Comparison of ENCODE assay signal across 8 mouse cellular contexts in the genomic region with DNA sequence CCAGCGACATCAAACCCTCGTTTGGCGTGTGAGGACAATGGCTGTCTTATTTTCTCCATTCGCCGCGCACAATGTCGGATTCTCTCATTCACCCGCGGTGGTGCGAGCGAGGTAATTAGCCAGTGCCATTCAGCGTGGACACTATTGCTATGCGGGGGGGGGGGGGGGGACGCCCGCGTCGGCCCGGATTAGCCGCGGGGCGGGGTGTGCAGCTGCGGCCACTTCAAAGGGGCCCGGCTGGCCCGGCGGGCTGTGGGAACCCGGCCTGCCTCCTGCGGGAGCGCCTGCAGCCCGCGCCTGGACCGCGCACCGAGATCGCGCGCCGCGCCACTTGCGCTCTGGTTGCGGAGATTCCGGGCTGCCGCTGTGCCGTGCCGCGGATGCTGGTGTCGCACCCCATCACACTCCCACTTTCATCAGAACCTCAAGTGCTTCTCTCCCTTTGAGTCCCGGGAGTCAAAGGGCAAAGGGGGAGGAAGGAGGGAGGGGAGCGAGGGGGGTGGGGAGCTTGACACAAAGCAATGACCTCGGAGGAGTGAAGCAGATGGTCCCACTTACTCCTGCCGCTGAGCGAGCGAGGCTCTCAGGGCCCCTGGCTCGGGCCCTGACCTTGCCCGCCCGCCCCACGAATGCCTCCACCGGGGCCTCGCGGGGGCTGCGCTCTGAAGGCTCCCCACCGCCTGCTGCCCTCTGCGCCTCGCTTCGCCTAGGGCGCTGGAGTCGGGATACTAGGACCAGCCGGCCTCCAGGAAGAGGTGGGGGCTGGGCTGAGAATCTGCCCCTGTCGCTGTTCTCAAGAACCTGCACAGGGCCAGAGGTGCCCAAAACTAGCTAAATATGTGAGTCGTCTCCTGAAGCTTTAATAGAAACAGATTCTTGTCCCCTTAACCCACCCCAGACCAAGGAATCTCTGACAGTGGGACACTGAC. TPM values are rescaled to one million over a fixed set of nuclear protein-coding genes. Genes with fewer than 3 reads are reported as not detected.
DNase-seq lines count a peak whose midpoint lies in the region; ATAC-seq and TF ChIP-seq lines count a peak whose summit lies in the region.

No protein-coding gene starts in this region.

- H3K27me3 ChIP-seq in kidney, adult 2 months (replicated peaks; ENCODE audit: control insufficient read depth, insufficient read depth, low read length): no peaks in the 10 kb centered on the region
- H3K27me3 ChIP-seq in forebrain, embryonic 10.5 days (ENCODE audit: poor library complexity, severe bottlenecking): peaks cover 18% of the 10 kb centered on the region

- H3K4me3 ChIP-seq in kidney, adult 2 months (ENCODE audit: insufficient read depth, low read depth, low read length): peak overlapping the region; percentile 2; the same call in 1 of the 2 replicates
- H3K4me3 ChIP-seq in forebrain, embryonic 10.5 days: peak overlapping the region; percentile 50
- peak overlapping the region; percentile 49 for H3K4me3 ChIP-seq in olfactory bulb, adult 2 months (ENCODE audit: insufficient read depth, low read depth, low read length)

- intact Hi-C loops in left cerebral cortex, postnatal 4 days (cut with DNase I): no loop called here

- no peak for DNase-seq in kidney, adult 2 months
- no peak for DNase-seq in kidney, adult 11 months
- DNase-seq in adrenal gland, postnatal 14 days: peak; percentile 57
- DNase-seq in forebrain, embryonic 10.5 days (ENCODE audit: extremely low spot score, low spot score): peak; percentile 91
- DNase-seq in left cerebral cortex, postnatal 4 days: peak; percentile 52
- no peak for DNase-seq in spleen, postnatal 36 days (ENCODE audit: low spot score in 2 of 2)

- ATAC-seq in megakaryocyte-erythroid progenitor cell, adult 5-6 weeks (replicated peaks; ENCODE audit: low FRiP score, low TSS enrichment, poor library complexity, severe bottlenecking): no peak

- no peak overlapping the region for H3K27ac ChIP-seq in kidney, adult 2 months (ENCODE audit: insufficient read depth, low read depth, low read length)
- peak overlapping the region; percentile 97 for H3K27ac ChIP-seq in forebrain, embryonic 10.5 days
- H3K27ac ChIP-seq in olfactory bulb, adult 2 months (ENCODE audit: insufficient read depth, low read depth, low read length): no peak overlapping the region; the same call in 1 of the 2 replicates

- no peaks in the 10 kb centered on the region for H3K36me3 ChIP-seq in kidney, adult 2 months (ENCODE audit: control insufficient read depth, insufficient read depth, low read length)
- peaks cover 60% of the 10 kb centered on the region for H3K36me3 ChIP-seq in forebrain, embryonic 10.5 days (replicated peaks)

- H3K9me3 ChIP-seq in forebrain, embryonic 10.5 days: no peaks in the 10 kb centered on the region; the same call in 1 of the 2 replicates

- TF ChIP-seq CTCF in kidney, adult 2 months (conservative IDR thresholded peaks at IDR 0.05; ENCODE audit: insufficient read depth, insufficient read length, low read depth, low read length): no peak
- no peak for TF ChIP-seq CTCF in olfactory bulb, adult 2 months (IDR thresholded peaks at IDR 0.05; ENCODE audit: insufficient read depth, low read depth, low read length)

- H3K4me1 ChIP-seq in kidney, adult 2 months (ENCODE audit: control insufficient read depth, insufficient read depth, low read length): no peaks in the 10 kb centered on the region
- H3K4me1 ChIP-seq in forebrain, embryonic 10.5 days: peaks cover 99% of the 10 kb centered on the region
- peaks cover 9% of the 10 kb centered on the region for H3K4me1 ChIP-seq in olfactory bulb, adult 2 months (ENCODE audit: control insufficient read depth, insufficient read depth, low read length)

- no peak for TF ChIP-seq POLR2A in kidney, adult 2 months (IDR thresholded peaks at IDR 0.05; ENCODE audit: low read depth, low read length)
- TF ChIP-seq POLR2A in olfactory bulb, adult 2 months (IDR thresholded peaks at IDR 0.05; ENCODE audit: insufficient read depth, low read depth, low read length): no peak

- WGBS in kidney, adult 2 months: 9% methylated on average over 68 of the region's 69 CpGs
- under 1% methylated on average over 65 of the region's 69 CpGs for WGBS in forebrain, embryonic 10.5 days
- WGBS in olfactory bulb, adult 2 months: 3% methylated on average over 67 of the region's 69 CpGs

RNA-seq across cellular contexts. Expression of a gene that starts 22.0 kb away (rescaled TPM):
- 0.72 and 0.94 TPM in 2 replicates for polyA plus RNA-seq in kidney, adult 2 months (2012; rRNA removed)
- 1.2 and 1.4 TPM in 2 replicates for total RNA-seq in adrenal gland, postnatal 14 days (2021)
- 208 and 246 TPM in 2 replicates for polyA plus RNA-seq in forebrain, embryonic 10.5 days (2016; fragmentation: Nextera tagmentation; extraction: Ambion mirVana)
- 1 to 10 TPM; 5.1 to 6.0 TPM for total RNA-seq in left cerebral cortex, postnatal 4 days (2021)
- polyA plus RNA-seq in olfactory bulb, adult 2 months (2012; ENCODE audit: insufficient read depth, insufficient read length, low replicate concordance, missing spikeins): not detected in 2 replicates
- total RNA-seq in megakaryocyte-erythroid progenitor cell, adult 5-6 weeks (2014; fragmentation: Nextera tagmentation): not detected in 2 replicates
- total RNA-seq in megakaryocyte-erythroid progenitor cell, adult 5-6 weeks (2017): not detected in 2 replicates

RNA-seq across cellular contexts. Expression of a gene that starts 32.2 kb away (rescaled TPM):
- 11.0 and 11.9 TPM in 2 replicates for polyA plus RNA-seq in kidney, adult 2 months (2012; rRNA removed)
- 15.2 and 17.3 TPM in 2 replicates for total RNA-seq in adrenal gland, postnatal 14 days (2021)
- polyA plus RNA-seq in forebrain, embryonic 10.5 days (2016; fragmentation: Nextera tagmentation; extraction: Ambion mirVana): 7.0 and 8.5 TPM in 2 replicates
- total RNA-seq in left cerebral cortex, postnatal 4 days (2021): 1 to 10 TPM; 5.8 to 6.9 TPM
- not detected in 2 replicates for polyA plus RNA-seq in olfactory bulb, adult 2 months (2012; ENCODE audit: insufficient read depth, insufficient read length, low replicate concordance, missing spikeins)
- total RNA-seq in megakaryocyte-erythroid progenitor cell, adult 5-6 weeks (2014; fragmentation: Nextera tagmentation): 4.9 and 8.3 TPM in 2 replicates
- total RNA-seq in megakaryocyte-erythroid progenitor cell, adult 5-6 weeks (2017): 0.30 and 6.7 TPM in 2 replicates

Comparison
In these comparisons a context has a peak if more than half of its experiments do, and no peak if none do; other contexts are left out.
1. DNase-seq: peak in adrenal gland, postnatal 14 days (single experiment), forebrain, embryonic 10.5 days (single experiment) and left cerebral cortex, postnatal 4 days (single experiment); none in kidney, adult 2 months (single experiment), kidney, adult 11 months (single experiment) and spleen, postnatal 36 days (0 of 2).
2. Peak in every context shown above with its lines, with median percentiles within 50 percentile points of each other: H3K4me3 ChIP-seq.